9 mouse cellular contexts compared by ENCODE assay signal in the genomic region with DNA sequence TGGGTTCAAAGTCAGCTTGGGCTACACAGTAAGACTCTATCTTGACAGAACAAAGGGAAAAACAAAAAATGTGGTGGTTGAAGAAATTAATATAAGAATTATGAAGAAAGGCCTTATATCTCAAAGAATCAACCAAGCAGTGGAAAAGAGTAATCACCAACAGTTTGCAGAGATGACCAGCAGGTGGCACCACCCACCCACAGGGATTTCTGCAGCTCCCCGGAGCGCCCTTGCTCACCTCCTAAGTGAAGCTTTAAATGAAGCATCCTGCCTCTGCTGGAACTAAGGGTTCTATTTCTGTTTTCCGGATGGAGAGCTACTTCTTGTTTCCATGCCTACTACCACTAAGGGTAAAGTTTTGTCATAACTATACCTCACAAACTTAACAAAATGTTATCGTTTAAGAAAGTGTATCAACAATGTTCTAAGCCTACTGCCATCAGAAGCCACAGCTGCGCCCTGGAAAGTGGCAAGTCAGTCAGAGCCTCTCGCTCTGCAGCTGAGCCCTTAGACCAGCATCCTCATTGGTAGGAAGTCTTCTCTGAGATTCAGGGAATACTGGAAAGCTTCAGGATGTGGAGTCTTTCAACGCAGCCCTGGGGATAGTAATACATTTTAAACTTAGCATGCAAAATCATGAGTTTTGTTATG. TPM values are rescaled to one million over a fixed set of nuclear protein-coding genes. Genes with fewer than 3 reads are reported as not detected.
DNase-seq lines count a peak whose midpoint lies in the region; ATAC-seq and TF ChIP-seq lines count a peak whose summit lies in the region.
"Had no signal": no experiment of that assay in that cellular context is flagged by ENCODE, and none has a peak within 500 bp of the region (broad histone marks: within the 10 kb centered on the region; RNA-seq: fewer than 3 reads in every experiment).

No protein-coding gene starts in this region.

- no peaks in the 10 kb centered on the region for H3K36me3 ChIP-seq in kidney, embryonic 15.5 days
- no peaks in the 10 kb centered on the region for H3K36me3 ChIP-seq in liver, adult 2 months (ENCODE audit: control insufficient read depth, insufficient read depth, low read length)
- no peaks in the 10 kb centered on the region for H3K36me3 ChIP-seq in neural tube, embryonic 12.5 days
- H3K36me3 ChIP-seq: stomach, embryonic 15.5 days had no signal

- H3K27ac ChIP-seq in kidney, embryonic 15.5 days = no peak overlapping the region
- no peak overlapping the region for H3K27ac ChIP-seq in liver, adult 2 months (replicated peaks; ENCODE audit: insufficient read depth, low read depth, low read length)
- no peak overlapping the region for H3K27ac ChIP-seq in neural tube, embryonic 12.5 days
- H3K27ac ChIP-seq: stomach, embryonic 15.5 days had no signal

- DNase-seq in ovary, postnatal 10 days (ENCODE audit: low spot score) = peak; percentile 42
- no peak for DNase-seq in ovary, adult 18-20 months (ENCODE audit: low spot score)
- peak; percentile 78 for DNase-seq in embryo, embryonic 11 days
- DNase-seq in liver, adult 2 months (ENCODE audit: extremely low read depth, low read depth, low spot score) = peak; percentile 55
- peak; percentile 40 for DNase-seq in telencephalon, adult 2 months (ENCODE audit: low read depth, low spot score)

- no peak for TF ChIP-seq POLR2A in liver, adult 2 months (IDR thresholded peaks at IDR 0.05; ENCODE audit: extremely low read depth, insufficient read depth, low read length)

- no peaks in the 10 kb centered on the region for H3K79me2 ChIP-seq in liver, adult 2 months (ENCODE audit: control insufficient read depth, insufficient read depth, low read length)

- no peaks in the 10 kb centered on the region for H3K9me3 ChIP-seq in kidney, embryonic 15.5 days (replicated peaks)
- H3K9me3 ChIP-seq in neural tube, embryonic 12.5 days = no peaks in the 10 kb centered on the region
- H3K9me3 ChIP-seq: stomach, embryonic 15.5 days had no signal

- H3K27me3 ChIP-seq in kidney, embryonic 15.5 days = no peaks in the 10 kb centered on the region
- no peaks in the 10 kb centered on the region for H3K27me3 ChIP-seq in liver, adult 2 months (ENCODE audit: control insufficient read depth, insufficient read depth, low read length)
- no peaks in the 10 kb centered on the region for H3K27me3 ChIP-seq in neural tube, embryonic 12.5 days (replicated peaks)
- H3K27me3 ChIP-seq: stomach, embryonic 15.5 days had no signal

- 38% methylated on average over 7 of the region's 7 CpGs for WGBS in kidney, embryonic 15.5 days
- 39% methylated on average over 7 of the region's 7 CpGs for WGBS in liver, adult 2 months
- WGBS in neural tube, embryonic 12.5 days = 38% methylated on average over 7 of the region's 7 CpGs

- H3K4me3 ChIP-seq in kidney, embryonic 15.5 days (replicated peaks) = no peak overlapping the region
- no peak overlapping the region for H3K4me3 ChIP-seq in liver, adult 2 months (ENCODE audit: insufficient read depth, low read depth, low read length)
- H3K4me3 ChIP-seq in neural tube, embryonic 12.5 days = no peak overlapping the region
- H3K4me3 ChIP-seq: stomach, embryonic 15.5 days had no signal

- H3K4me2 ChIP-seq in kidney, embryonic 15.5 days = no peak overlapping the region
- no peak overlapping the region for H3K4me2 ChIP-seq in neural tube, embryonic 12.5 days (replicated peaks)
- H3K4me2 ChIP-seq: stomach, embryonic 15.5 days had no signal

- peak; percentile 93 for ATAC-seq in granulocyte monocyte progenitor cell, adult 5-6 weeks (replicated peaks; ENCODE audit: poor library complexity, severe bottlenecking)
- ATAC-seq in kidney, embryonic 15.5 days (replicated peaks; ENCODE audit: low FRiP score) = 0 out of 2 replicates have a peak, but pooled peaks have one; percentile 42
- peak; percentile 67 for ATAC-seq in neural tube, embryonic 12.5 days (ENCODE audit: low FRiP score, low read depth)

- H3K4me1 ChIP-seq in kidney, embryonic 15.5 days = no peaks in the 10 kb centered on the region
- H3K4me1 ChIP-seq in liver, adult 2 months (ENCODE audit: control insufficient read depth, insufficient read depth, low read length) = no peaks in the 10 kb centered on the region
- no peaks in the 10 kb centered on the region for H3K4me1 ChIP-seq in neural tube, embryonic 12.5 days
- H3K4me1 ChIP-seq: stomach, embryonic 15.5 days had no signal

- no peak overlapping the region for H3K9ac ChIP-seq in kidney, embryonic 15.5 days
- H3K9ac ChIP-seq in liver, adult 2 months (ENCODE audit: low read depth, low read length) = no peak overlapping the region
- no peak overlapping the region for H3K9ac ChIP-seq in neural tube, embryonic 12.5 days
- H3K9ac ChIP-seq: stomach, embryonic 15.5 days had no signal

- TF ChIP-seq CTCF in liver, adult 2 months (IDR thresholded peaks at IDR 0.05; ENCODE audit: low read depth, low read length) = peak; percentile 91

RNA-seq across cellular contexts. Expression of a gene that starts 10.3 kb away (rescaled TPM):
- total RNA-seq in granulocyte monocyte progenitor cell, adult 5-6 weeks (2014; fragmentation: Nextera tagmentation) = 24.3 and 41.5 TPM in 2 replicates
- 33.2 and 70.3 TPM in 2 replicates for total RNA-seq in granulocyte monocyte progenitor cell, adult 5-6 weeks (2017)
- polyA plus RNA-seq in kidney, embryonic 15.5 days (2015; fragmentation: Nextera tagmentation; extraction: Ambion mirVana) = 56.1 and 57.8 TPM in 2 replicates
- 3.6 and 3.7 TPM in 2 replicates for total RNA-seq in liver, adult 2 months (2014; rRNA removed)
- 2.4 and 2.8 TPM in 2 replicates for polyA plus RNA-seq in liver, adult 2 months (2012; rRNA removed)
- polyA plus RNA-seq in neural tube, embryonic 12.5 days (2016; fragmentation: Nextera tagmentation; extraction: Ambion mirVana) = 45.8 and 49.6 TPM in 2 replicates

RNA-seq across cellular contexts. Expression of a gene that starts 52.6 kb away (rescaled TPM):
- total RNA-seq in granulocyte monocyte progenitor cell, adult 5-6 weeks (2014; fragmentation: Nextera tagmentation) = 12.0 and 26.1 TPM in 2 replicates
- total RNA-seq in granulocyte monocyte progenitor cell, adult 5-6 weeks (2017) = 25.4 and 31.6 TPM in 2 replicates
- polyA plus RNA-seq in kidney, embryonic 15.5 days (2015; fragmentation: Nextera tagmentation; extraction: Ambion mirVana) = 11.3 and 13.0 TPM in 2 replicates
- 5.6 and 7.3 TPM in 2 replicates for total RNA-seq in liver, adult 2 months (2014; rRNA removed)
- polyA plus RNA-seq in liver, adult 2 months (2012; rRNA removed) = 1.3 and 2.3 TPM in 2 replicates
- polyA plus RNA-seq in neural tube, embryonic 12.5 days (2016; fragmentation: Nextera tagmentation; extraction: Ambion mirVana) = 13.9 and 14.1 TPM in 2 replicates

Comparison
In these comparisons a context has a peak if more than half of its experiments do, and no peak if none do; other contexts are left out.
1. ATAC-seq: peak in every context shown above with its lines; median percentile 93 in granulocyte monocyte progenitor cell, adult 5-6 weeks; 67 in neural tube, embryonic 12.5 days; 42 in kidney, embryonic 15.5 days.
2. RNA of a gene that starts 10.3 kb away (polyA plus RNA-seq): 56.1 to 57.8 TPM in kidney, embryonic 15.5 days and 45.8 to 49.6 TPM in neural tube, embryonic 12.5 days; 2.4 to 2.8 TPM in liver, adult 2 months; every median in the first group is over 10 times any median in the second.